ENCODE assay signal across 8 mouse cellular contexts in genomic region chr8:61607463-61607813, GRCm38 (mm10).
A peak's percentile ranks its signal among the peaks of the same experiment; 100 is the strongest.
DNase-seq lines count a peak whose midpoint lies in the region; ATAC-seq and TF ChIP-seq lines count a peak whose summit lies in the region.

No protein-coding gene starts in this region.

- intact Hi-C loops in gastrocnemius, adult 2 months (cut with DNase I), result loop anchor here (2.0 kb wide), 1 partner anchor 15 kb away; no protein-coding TSS in a partner anchor
- intact Hi-C loops in left cerebral cortex, adult 2 months (cut with DNase I), result no loop called here

- H3K9me3 ChIP-seq in heart, postnatal 0 days (replicated peaks; ENCODE audit: control insufficient read depth, low read length), result no peaks in the 10 kb centered on the region
- no peaks in the 10 kb centered on the region for H3K9me3 ChIP-seq in liver, embryonic 13.5 days (replicated peaks)

- no peak overlapping the region for H3K9ac ChIP-seq in heart, postnatal 0 days (replicated peaks; ENCODE audit: low read depth, low read length)
- H3K9ac ChIP-seq in liver, embryonic 13.5 days, result no peak overlapping the region

- H3K4me2 ChIP-seq in heart, postnatal 0 days (ENCODE audit: low read depth, low read length), result no peak overlapping the region
- H3K4me2 ChIP-seq in liver, embryonic 13.5 days, result no peak overlapping the region

- no peaks in the 10 kb centered on the region for H3K27me3 ChIP-seq in heart, postnatal 0 days (ENCODE audit: control insufficient read depth, insufficient read depth, low read length)
- H3K27me3 ChIP-seq in liver, embryonic 13.5 days, result no peaks in the 10 kb centered on the region

- peaks cover 12% of the 10 kb centered on the region for H3K4me1 ChIP-seq in bone marrow macrophage, adult 2 months (ENCODE audit: control insufficient read depth, insufficient read depth, low read length)
- no peaks in the 10 kb centered on the region for H3K4me1 ChIP-seq in heart, postnatal 0 days (ENCODE audit: control insufficient read depth, insufficient read depth)
- H3K4me1 ChIP-seq in liver, embryonic 13.5 days (replicated peaks), result peaks cover 8% of the 10 kb centered on the region; the same call in 1 of the 2 replicates

- TF ChIP-seq POLR2A in bone marrow macrophage, adult 2 months (IDR thresholded peaks at IDR 0.05; ENCODE audit: borderline replicate concordance, low read depth, low read length), result no peak

- H3K36me3 ChIP-seq in heart, postnatal 0 days (replicated peaks; ENCODE audit: control insufficient read depth, insufficient read depth, low read length), result 0 out of 2 replicates have a peak, but pooled peaks cover 3% of the 10 kb centered on the region
- no peaks in the 10 kb centered on the region for H3K36me3 ChIP-seq in liver, embryonic 13.5 days

- H3K4me3 ChIP-seq in gastrocnemius, adult 2 months, result no peak overlapping the region
- no peak overlapping the region for H3K4me3 ChIP-seq in bone marrow macrophage, adult 2 months (ENCODE audit: insufficient read depth, low read length)
- no peak overlapping the region for H3K4me3 ChIP-seq in heart, postnatal 0 days (ENCODE audit: low read depth, low read length)
- no peak overlapping the region for H3K4me3 ChIP-seq in liver, embryonic 13.5 days (replicated peaks)
- H3K4me3 ChIP-seq in left cerebral cortex, adult 2 months, result no peak overlapping the region

- WGBS in heart, postnatal 0 days, result 54% methylated on average over 6 of the region's 6 CpGs
- WGBS in liver, embryonic 13.5 days (ENCODE audit: insufficient replicate concordance), result 59% methylated on average over 6 of the region's 6 CpGs

- peak overlapping the region; percentile 72 for H3K27ac ChIP-seq in gastrocnemius, adult 2 months
- peak overlapping the region; percentile 68 for H3K27ac ChIP-seq in bone marrow macrophage, adult 2 months (ENCODE audit: insufficient read depth, low read depth, low read length)
- H3K27ac ChIP-seq in heart, postnatal 0 days (ENCODE audit: low read depth), result peak overlapping the region; percentile 45
- 0 out of 2 replicates have a peak overlapping the region, but pooled peaks have one; percentile 5 for H3K27ac ChIP-seq in liver, embryonic 13.5 days
- no peak overlapping the region for H3K27ac ChIP-seq in left cerebral cortex, adult 2 months

- TF ChIP-seq CTCF in gastrocnemius, adult 2 months (IDR thresholded peaks at IDR 0.05), result no peak
- no peak for TF ChIP-seq CTCF in bone marrow macrophage, adult 2 months (IDR thresholded peaks at IDR 0.05; ENCODE audit: low read depth, low read length)
- no peak for TF ChIP-seq CTCF in heart, postnatal 0 days (IDR thresholded peaks at IDR 0.05; ENCODE audit: low read depth)
- no peak for TF ChIP-seq CTCF in left cerebral cortex, adult 2 months (IDR thresholded peaks at IDR 0.05)

- TF ChIP-seq EP300 in heart, postnatal 0 days (IDR thresholded peaks at IDR 0.05; ENCODE audit: low read depth), result no peak

- ATAC-seq in heart, postnatal 0 days (ENCODE audit: insufficient read depth, low read depth), result no peak
- ATAC-seq in liver, embryonic 13.5 days (ENCODE audit: low read depth), result no peak

- DNase-seq in gastrocnemius, adult 2 months, result no peak
- no peak for DNase-seq in gastrocnemius, adult 18-20 months (ENCODE audit: low spot score)
- DNase-seq in heart, postnatal 0 days (ENCODE audit: low spot score), result no peak
- DNase-seq in liver, embryonic 13.5 days, result no peak
- DNase-seq in cerebellum, adult 11-12 months, result no peak
- DNase-seq in left cerebral cortex, adult 2 months (ENCODE audit: extremely low spot score in 1 of 2, low spot score in 2 of 2), result no peak
- no peak for DNase-seq in adrenal gland, postnatal 14 days
